Comparison of ENCODE assay signal across 14 mouse cellular contexts in the genomic region with DNA sequence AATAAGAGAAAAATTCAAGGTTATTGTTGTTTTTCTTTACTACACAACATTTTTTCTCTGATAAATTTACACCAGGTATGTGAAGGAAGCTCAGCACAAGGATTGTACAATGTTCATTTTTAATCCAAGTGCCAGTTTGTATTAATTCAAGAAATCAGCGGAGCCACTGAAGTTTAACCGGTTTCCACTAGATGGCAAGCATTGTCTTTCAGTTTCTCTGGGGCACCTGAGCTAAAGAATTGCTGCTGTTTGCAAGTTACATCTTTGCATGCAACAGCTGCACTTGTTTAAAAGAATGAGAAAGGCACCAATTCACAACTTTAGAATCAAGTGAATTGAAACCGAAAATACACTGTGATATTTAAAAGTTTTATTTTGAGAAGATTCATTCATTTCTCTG. TPM values are rescaled to one million over a fixed set of nuclear protein-coding genes. Genes with fewer than 3 reads are reported as not detected.
A peak's percentile ranks its signal among the peaks of the same experiment; 100 is the strongest.
DNase-seq lines count a peak whose midpoint lies in the region; ATAC-seq and TF ChIP-seq lines count a peak whose summit lies in the region.
"Had no signal": no experiment of that assay in that cellular context is flagged by ENCODE, and none has a peak within 500 bp of the region (broad histone marks: within the 10 kb centered on the region; RNA-seq: fewer than 3 reads in every experiment).

No protein-coding gene starts in this region.

- ATAC-seq in heart, embryonic 11.5 days (replicated peaks; ENCODE audit: insufficient number of reproducible peaks, low FRiP score, low TSS enrichment) = no peak

- H3K4me3 ChIP-seq in heart, adult 2 months = no peak overlapping the region
- no peak overlapping the region for H3K4me3 ChIP-seq in heart, embryonic 11.5 days (ENCODE audit: low read depth, low read length)
- no peak overlapping the region for H3K4me3 ChIP-seq in MEL (ENCODE audit: control insufficient read depth in 1 of 2, insufficient read depth in 1 of 2, low read depth in 2 of 2, low read length in 2 of 2)
- H3K4me3 ChIP-seq: embryonic facial prominence, embryonic 13.5 days; myocyte; stomach, embryonic 15.5 days had no signal

- H3K4me2 ChIP-seq in heart, embryonic 11.5 days = no peak overlapping the region
- H3K4me2 ChIP-seq: embryonic facial prominence, embryonic 13.5 days; stomach, embryonic 15.5 days had no signal

- no peak overlapping the region for H3K27ac ChIP-seq in heart, adult 2 months
- H3K27ac ChIP-seq in heart, embryonic 11.5 days (ENCODE audit: low read depth, low read length) = no peak overlapping the region
- H3K27ac ChIP-seq in MEL (ENCODE audit: control insufficient read depth, low read depth, low read length) = no peak overlapping the region
- H3K27ac ChIP-seq: embryonic facial prominence, embryonic 13.5 days; liver, embryonic 14.5 days; stomach, embryonic 15.5 days had no signal

- no peaks in the 10 kb centered on the region for H3K4me1 ChIP-seq in heart, adult 2 months (ENCODE audit: control insufficient read depth, insufficient read depth, low read length)
- no peaks in the 10 kb centered on the region for H3K4me1 ChIP-seq in heart, embryonic 11.5 days (ENCODE audit: control insufficient read depth, insufficient read depth, low read length)
- no peaks in the 10 kb centered on the region for H3K4me1 ChIP-seq in MEL (ENCODE audit: control insufficient read depth in 1 of 2, insufficient read depth in 2 of 2, low read length in 2 of 2)
- H3K4me1 ChIP-seq: embryonic facial prominence, embryonic 13.5 days; stomach, embryonic 15.5 days had no signal

- intact Hi-C loops in heart, adult 2 months (cut with DNase I) = no loop called here

- no peak overlapping the region for H3K9ac ChIP-seq in heart, adult 2 months (ENCODE audit: low read depth, low read length)
- H3K9ac ChIP-seq in heart, embryonic 11.5 days (ENCODE audit: low read depth, low read length) = no peak overlapping the region
- no peak overlapping the region for H3K9ac ChIP-seq in MEL (ENCODE audit: control insufficient read depth, low read depth, low read length, poor library complexity, severe bottlenecking)
- H3K9ac ChIP-seq: embryonic facial prominence, embryonic 13.5 days; liver, embryonic 14.5 days; stomach, embryonic 15.5 days had no signal

- no peak for TF ChIP-seq POLR2A in heart, adult 2 months (IDR thresholded peaks at IDR 0.05; ENCODE audit: insufficient read depth, low read depth, low read length)
- no peak for TF ChIP-seq POLR2A in MEL (IDR thresholded peaks at IDR 0.05; ENCODE audit: control insufficient read depth in 1 of 2, insufficient read depth in 1 of 2, low read depth in 1 of 2, low read length in 2 of 2, poor library complexity in 1 of 2)

- no peak for DNase-seq in heart, adult 2 months
- peak; percentile 19 for DNase-seq in layer of hippocampus, adult 11-12 months (ENCODE audit: low spot score)
- DNase-seq in layer of hippocampus, adult 9-10 months (ENCODE audit: low spot score) = no peak
- DNase-seq in 3T3-L1 (ENCODE audit: low read depth, low spot score) (peak; percentile 38), MEL (ENCODE audit: low read depth, low spot score) (peak; percentile 25)
- DNase-seq in urinary bladder, postnatal 14 days (ENCODE audit: low spot score) = no peak
- DNase-seq in adrenal gland, postnatal 25 days = no peak
- DNase-seq: cerebellum, adult 11-12 months had no signal

- no peak for TF ChIP-seq EP300 in heart, adult 2 months (IDR thresholded peaks at IDR 0.05; ENCODE audit: insufficient read depth, low read depth, low read length)
- TF ChIP-seq EP300 in MEL (IDR thresholded peaks at IDR 0.05; ENCODE audit: low read depth in 1 of 2, low read length in 2 of 2) = no peak

- no peaks in the 10 kb centered on the region for H3K27me3 ChIP-seq in heart, adult 2 months (ENCODE audit: control insufficient read depth, insufficient read depth, low read length)
- H3K27me3 ChIP-seq in heart, embryonic 11.5 days (ENCODE audit: control insufficient read depth, insufficient read depth, low read length) = no peaks in the 10 kb centered on the region
- H3K27me3 ChIP-seq in MEL (ENCODE audit: control insufficient read depth in 1 of 2, insufficient read depth in 2 of 2, low read length in 2 of 2) = no peaks in the 10 kb centered on the region
- H3K27me3 ChIP-seq: embryonic facial prominence, embryonic 13.5 days; stomach, embryonic 15.5 days had no signal

- no peaks in the 10 kb centered on the region for H3K9me3 ChIP-seq in heart, embryonic 11.5 days (replicated peaks; ENCODE audit: control insufficient read depth, low read length)
- H3K9me3 ChIP-seq in MEL (replicated peaks; ENCODE audit: insufficient read depth, low read length) = no peaks in the 10 kb centered on the region
- H3K9me3 ChIP-seq: embryonic facial prominence, embryonic 13.5 days; stomach, embryonic 15.5 days had no signal

- TF ChIP-seq RAD21 in MEL (IDR thresholded peaks at IDR 0.05; ENCODE audit: low read depth, low read length) = peak; percentile 66

- TF ChIP-seq CTCF in heart, adult 2 months (IDR thresholded peaks at IDR 0.05) = peak; percentile 52
- TF ChIP-seq CTCF in MEL (IDR thresholded peaks at IDR 0.05 in 2 of 3, conservative IDR thresholded peaks at IDR 0.05 in 1 of 3; ENCODE audit: control insufficient read depth in 1 of 3, insufficient read depth in 1 of 3, low read depth in 2 of 3, low read length in 3 of 3, poor library complexity in 1 of 3, severe bottlenecking in 1 of 3) = peak in 1 of 3 experiments; percentile 49; a peak in 3 of 6 replicates

- WGBS in heart, adult 2 months = 42% methylated on average over 3 of the region's 3 CpGs
- 45% methylated on average over 3 of the region's 3 CpGs for WGBS in heart, embryonic 11.5 days (ENCODE audit: insufficient replicate concordance)

- H3K79me2 ChIP-seq in heart, adult 2 months (replicated peaks; ENCODE audit: control insufficient read depth, insufficient read depth, low read length) = no peaks in the 10 kb centered on the region
- no peaks in the 10 kb centered on the region for H3K79me2 ChIP-seq in MEL (ENCODE audit: control insufficient read depth, insufficient read depth, low read length, poor library complexity)

- H3K36me3 ChIP-seq in heart, adult 2 months (ENCODE audit: control insufficient read depth, insufficient read depth, low read length) = no peaks in the 10 kb centered on the region
- H3K36me3 ChIP-seq in heart, embryonic 11.5 days (ENCODE audit: control insufficient read depth, insufficient read depth, low read length) = no peaks in the 10 kb centered on the region
- H3K36me3 ChIP-seq in MEL (ENCODE audit: control insufficient read depth in 1 of 2, insufficient read depth in 2 of 2, low read length in 2 of 2) = no peaks in the 10 kb centered on the region
- H3K36me3 ChIP-seq: embryonic facial prominence, embryonic 13.5 days; stomach, embryonic 15.5 days had no signal

TF ChIP-seq in MEL, 35 proteins besides CTCF, POLR2A, EP300 and RAD21:
- TF ChIP-seq ZC3H11A (IDR thresholded peaks at IDR 0.05; ENCODE audit: low read depth, low read length) (peak; percentile 38), POLR2AphosphoS5 (IDR thresholded peaks at IDR 0.05; ENCODE audit: borderline replicate concordance, low read depth, low read length) (no peak), SMC3 (IDR thresholded peaks at IDR 0.05; ENCODE audit: low read depth, low read length) (peak; percentile 51)
TF ChIP-seq in MEL: peak in this region for 2.

RNA-seq across cellular contexts. Expression of a gene that starts 15.0 kb away (rescaled TPM):
- total RNA-seq in heart, adult 2 months (2021) = 1 to 10 TPM in 1 of 2 experiments, under 1 TPM in 1; 0.23 to 1.1 TPM
- polyA plus RNA-seq in heart, adult 2 months (2012; rRNA removed) = 0.02 and 0.09 TPM in 2 replicates
- polyA plus RNA-seq in heart, embryonic 11.5 days (2014; fragmentation: Nextera tagmentation; extraction: Ambion mirVana) = 37.2 and 42.7 TPM in 2 replicates
- total RNA-seq in MEL (2012; rRNA removed) = 20.0 and 22.1 TPM in 2 replicates
- 10 to 100 TPM in 1 of 2 experiments, not detected in 1; 21.2 TPM for polyA plus RNA-seq in MEL (2012; ENCODE audit: insufficient read depth in 1 of 2, insufficient read length in 2 of 2, low read depth in 1 of 2, low replicate concordance in 2 of 2, missing spikeins in 1 of 2)
- total RNA-seq in adrenal gland, postnatal 25 days (2021) = 2.0 and 3.4 TPM in 2 replicates

RNA-seq across cellular contexts. Expression of a gene that starts 38.0 kb away (rescaled TPM):
- not detected for total RNA-seq in heart, adult 2 months (2021)
- polyA plus RNA-seq in heart, adult 2 months (2012; rRNA removed) = not detected in 2 replicates
- not detected in 2 replicates for polyA plus RNA-seq in heart, embryonic 11.5 days (2014; fragmentation: Nextera tagmentation; extraction: Ambion mirVana)
- not detected in 2 replicates for total RNA-seq in MEL (2012; rRNA removed)
- under 1 TPM in 1 of 2 experiments, not detected in 1; 0.21 TPM for polyA plus RNA-seq in MEL (2012; ENCODE audit: insufficient read depth in 1 of 2, insufficient read length in 2 of 2, low read depth in 1 of 2, low replicate concordance in 2 of 2, missing spikeins in 1 of 2)
- total RNA-seq in adrenal gland, postnatal 25 days (2021) = not detected in 2 replicates
- total RNA-seq: megakaryocyte progenitor cell, adult 5-6 weeks had no signal
- polyA plus RNA-seq: embryonic facial prominence, embryonic 13.5 days; liver, embryonic 14.5 days; myocyte; stomach, embryonic 15.5 days had no signal

Comparison
In these comparisons a context has a peak if more than half of its experiments do, and no peak if none do; other contexts are left out.
1. DNase-seq: peak in layer of hippocampus, adult 11-12 months (single experiment), 3T3-L1 (single experiment) and MEL (single experiment); none in heart, adult 2 months (0 of 2), layer of hippocampus, adult 9-10 months (single experiment), urinary bladder, postnatal 14 days (single experiment) and adrenal gland, postnatal 25 days (single experiment).